8 mouse cellular contexts compared by ENCODE assay signal in the genomic region with DNA sequence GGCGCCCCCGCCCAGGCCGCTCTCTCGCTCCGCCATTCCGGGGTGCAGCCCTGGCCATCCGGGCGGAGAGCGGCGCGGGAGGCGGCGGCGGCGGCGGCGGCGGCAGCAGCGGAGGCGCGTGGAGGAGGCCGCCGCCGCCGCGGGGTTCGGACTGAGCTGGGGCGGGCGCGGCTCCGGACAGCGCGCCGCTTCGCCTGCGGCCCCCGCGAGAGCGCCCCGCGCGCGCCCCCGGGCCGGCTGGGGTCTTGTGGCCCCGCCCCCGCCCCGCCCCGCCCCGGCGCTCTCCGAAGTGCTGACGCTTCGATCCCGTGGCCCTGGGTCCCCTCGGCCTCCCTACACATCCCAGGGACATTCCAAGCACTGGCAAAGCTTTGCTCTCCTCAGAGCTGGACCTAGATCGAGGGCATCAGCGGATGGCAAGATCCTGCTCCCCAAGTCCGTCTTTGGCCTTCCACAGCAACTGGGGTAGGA. TPM values are rescaled to one million over a fixed set of nuclear protein-coding genes. Genes with fewer than 3 reads are reported as not detected.
DNase-seq lines count a peak whose midpoint lies in the region; ATAC-seq and TF ChIP-seq lines count a peak whose summit lies in the region.

A gene (minus strand): TSS at position 173 of the 471 bp plus-strand sequence.

- DNase-seq in left cerebral cortex, adult 18-20 months (ENCODE audit: low spot score in 2 of 2) = no peak
- DNase-seq in left cerebral cortex, adult 9 months (ENCODE audit: low spot score in 2 of 2) = no peak
- DNase-seq in adrenal gland, postnatal 36 days = peak; percentile 37 to 53
- DNase-seq in embryonic facial prominence, embryonic 11.5 days (ENCODE audit: low spot score) = peak; percentile 75
- peak; percentile 37 for DNase-seq in liver, postnatal 0 days
- DNase-seq in thymus, postnatal 36 days = no peak
- DNase-seq in testis, postnatal 14 days (ENCODE audit: low spot score) = no peak

- H3K4me1 ChIP-seq in embryonic facial prominence, embryonic 11.5 days (ENCODE audit: control insufficient read depth, insufficient read depth, low read length) = no peaks in the 10 kb centered on the region
- peaks cover 9% of the 10 kb centered on the region; the same call in 1 of the 2 replicates for H3K4me1 ChIP-seq in intestine, embryonic 16.5 days (ENCODE audit: control insufficient read depth, insufficient read depth, low read length)
- no peaks in the 10 kb centered on the region for H3K4me1 ChIP-seq in liver, postnatal 0 days (ENCODE audit: insufficient read depth)

- TF ChIP-seq EP300 in liver, postnatal 0 days (IDR thresholded peaks at IDR 0.05; ENCODE audit: low read depth) = no peak

- H3K27ac ChIP-seq in embryonic facial prominence, embryonic 11.5 days (replicated peaks; ENCODE audit: low read depth, low read length) = 0 out of 2 replicates have a peak within 1 kb of the TSS, but pooled peaks have one; percentile 20
- no peak within 1 kb of the TSS for H3K27ac ChIP-seq in intestine, embryonic 16.5 days (ENCODE audit: low read length)
- H3K27ac ChIP-seq in liver, postnatal 0 days (ENCODE audit: low read depth) = no peak within 1 kb of the TSS

- no peaks in the 10 kb centered on the region for H3K9me3 ChIP-seq in embryonic facial prominence, embryonic 11.5 days (replicated peaks; ENCODE audit: control insufficient read depth, low read length)
- no peaks in the 10 kb centered on the region for H3K9me3 ChIP-seq in intestine, embryonic 16.5 days (ENCODE audit: control insufficient read depth, low read length)
- no peaks in the 10 kb centered on the region for H3K9me3 ChIP-seq in liver, postnatal 0 days (ENCODE audit: low read length)

- peak; percentile 54; the same call in 1 of the 2 replicates for ATAC-seq in embryonic facial prominence, embryonic 11.5 days (replicated peaks; ENCODE audit: insufficient number of reproducible peaks, low FRiP score, low TSS enrichment, low read depth)
- peak; percentile 78 for ATAC-seq in intestine, embryonic 16.5 days
- ATAC-seq in liver, postnatal 0 days = peak; percentile 48; the same call in 1 of the 2 replicates

- H3K9ac ChIP-seq in embryonic facial prominence, embryonic 11.5 days (replicated peaks; ENCODE audit: low read length) = peak within 1 kb of the TSS; percentile 71
- peak within 1 kb of the TSS; percentile 71 for H3K9ac ChIP-seq in intestine, embryonic 16.5 days (ENCODE audit: low read depth, low read length)
- H3K9ac ChIP-seq in liver, postnatal 0 days (replicated peaks) = peak within 1 kb of the TSS; percentile 12; the same call in 1 of the 2 replicates

- WGBS in embryonic facial prominence, embryonic 11.5 days = 3% methylated on average over 24 of the region's 59 CpGs
- WGBS in intestine, embryonic 16.5 days = 3% methylated on average over 28 of the region's 59 CpGs
- WGBS in liver, postnatal 0 days (ENCODE audit: insufficient replicate concordance) = 2% methylated on average over 38 of the region's 59 CpGs

- no peaks in the 10 kb centered on the region for H3K27me3 ChIP-seq in embryonic facial prominence, embryonic 11.5 days (ENCODE audit: control insufficient read depth, insufficient read depth, low read length)
- H3K27me3 ChIP-seq in intestine, embryonic 16.5 days (replicated peaks; ENCODE audit: control insufficient read depth, insufficient read depth, low read length) = peaks cover 6% of the 10 kb centered on the region; the same call in 1 of the 2 replicates
- peaks cover 8% of the 10 kb centered on the region for H3K27me3 ChIP-seq in liver, postnatal 0 days (ENCODE audit: insufficient read depth, low read length)

- peak within 1 kb of the TSS; percentile 63 for H3K4me3 ChIP-seq in embryonic facial prominence, embryonic 11.5 days (ENCODE audit: low read depth, low read length)
- peak within 1 kb of the TSS; percentile 60 for H3K4me3 ChIP-seq in intestine, embryonic 16.5 days (ENCODE audit: low read length)
- H3K4me3 ChIP-seq in liver, postnatal 0 days (ENCODE audit: low read depth, low read length) = peak within 1 kb of the TSS; percentile 31; the same call in 1 of the 2 replicates

- H3K4me2 ChIP-seq in embryonic facial prominence, embryonic 11.5 days (ENCODE audit: low read depth, low read length) = peak within 1 kb of the TSS; percentile 95
- H3K4me2 ChIP-seq in intestine, embryonic 16.5 days (ENCODE audit: low read depth, low read length) = peak within 1 kb of the TSS; percentile 94
- peak within 1 kb of the TSS; percentile 73 for H3K4me2 ChIP-seq in liver, postnatal 0 days (ENCODE audit: low read depth, low read length)

- TF ChIP-seq CTCF in liver, postnatal 0 days (IDR thresholded peaks at IDR 0.05; ENCODE audit: low read depth) = no peak

- peaks cover 3% of the 10 kb centered on the region; the same call in 1 of the 2 replicates for H3K36me3 ChIP-seq in embryonic facial prominence, embryonic 11.5 days (replicated peaks; ENCODE audit: control insufficient read depth, insufficient read depth, low read depth, low read length)
- H3K36me3 ChIP-seq in intestine, embryonic 16.5 days (ENCODE audit: control insufficient read depth, insufficient read depth, low read length) = peaks cover 3% of the 10 kb centered on the region; the same call in 1 of the 2 replicates
- peaks cover 18% of the 10 kb centered on the region for H3K36me3 ChIP-seq in liver, postnatal 0 days (replicated peaks; ENCODE audit: insufficient read depth, low read length)

RNA-seq across cellular contexts. Expression of the gene that starts here (rescaled TPM):
- 100 to 1,000 TPM; 345 to 351 TPM for total RNA-seq in left cerebral cortex, adult 18-20 months (2021)
- total RNA-seq in adrenal gland, postnatal 36 days (2021) = 10 to 100 TPM; 30.9 to 35.1 TPM
- 18.8 and 21.9 TPM in 2 replicates for polyA plus RNA-seq in embryonic facial prominence, embryonic 11.5 days (2014; fragmentation: Nextera tagmentation; extraction: Ambion mirVana)
- polyA plus RNA-seq in intestine, embryonic 16.5 days (2015; fragmentation: Nextera tagmentation; extraction: Ambion mirVana) = 10.6 and 11.2 TPM in 2 replicates
- 2.6 and 2.8 TPM in 2 replicates for polyA plus RNA-seq in liver, postnatal 0 days (2015; fragmentation: Nextera tagmentation; extraction: Ambion mirVana)

Comparison
In these comparisons a context has a peak if more than half of its experiments do, and no peak if none do; other contexts are left out.
1. RNA of the gene that starts here (total RNA-seq): 345 to 351 TPM in left cerebral cortex, adult 18-20 months; 30.9 to 35.1 TPM in adrenal gland, postnatal 36 days; every median in the first group is over 4 times any median in the second.
2. DNase-seq: peak in adrenal gland, postnatal 36 days (2 of 2), embryonic facial prominence, embryonic 11.5 days (single experiment) and liver, postnatal 0 days (single experiment); none in left cerebral cortex, adult 18-20 months (0 of 2), left cerebral cortex, adult 9 months (0 of 2), thymus, postnatal 36 days (0 of 2) and testis, postnatal 14 days (single experiment).
3. H3K9ac ChIP-seq: peak in every context shown above with its lines; median percentile 71 in embryonic facial prominence, embryonic 11.5 days; 71 in intestine, embryonic 16.5 days; 12 in liver, postnatal 0 days.
4. Peak in every context shown above with its lines, with median percentiles within 50 percentile points of each other: ATAC-seq, H3K4me2 ChIP-seq and H3K4me3 ChIP-seq.